Mouse (Mus musculus) fat pad, adult 2 months (tissue): ENCODE results near the gene Hoxa2.

ENCODE experiments used
- DNase-seq: peaks from one replicate; pipeline ENCODE4 v3.0.0-alpha.2; 2011; ENCODE audit warnings: low read depth, low spot score; ENCODE audit errors: extremely low read depth

Gene Hoxa2

DNA sequence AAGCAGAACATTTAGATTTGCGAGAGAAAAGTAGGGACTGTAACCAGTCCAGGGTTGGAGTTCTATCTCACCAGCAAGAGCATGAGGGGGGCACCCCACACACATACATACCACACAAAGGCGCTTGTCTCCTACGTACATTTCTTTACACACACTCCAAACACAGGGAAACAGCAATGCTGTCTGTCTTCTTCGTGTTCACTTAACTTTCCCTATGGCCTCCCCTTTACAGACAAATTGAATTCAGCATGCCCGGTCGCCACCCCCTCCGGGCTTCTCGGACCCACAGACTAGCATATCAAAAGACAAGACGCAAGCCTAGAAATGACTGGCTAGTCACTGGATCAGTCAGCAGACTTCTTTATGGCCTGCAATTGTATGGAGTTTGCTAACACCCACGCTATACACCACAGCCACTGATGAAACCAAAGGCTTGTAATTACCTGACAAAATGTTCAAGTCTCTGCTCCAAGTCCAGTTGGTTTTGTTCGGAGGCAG is 15.6 kb upstream of the Hoxa2 start:
- no peak for DNase-seq

DNA sequence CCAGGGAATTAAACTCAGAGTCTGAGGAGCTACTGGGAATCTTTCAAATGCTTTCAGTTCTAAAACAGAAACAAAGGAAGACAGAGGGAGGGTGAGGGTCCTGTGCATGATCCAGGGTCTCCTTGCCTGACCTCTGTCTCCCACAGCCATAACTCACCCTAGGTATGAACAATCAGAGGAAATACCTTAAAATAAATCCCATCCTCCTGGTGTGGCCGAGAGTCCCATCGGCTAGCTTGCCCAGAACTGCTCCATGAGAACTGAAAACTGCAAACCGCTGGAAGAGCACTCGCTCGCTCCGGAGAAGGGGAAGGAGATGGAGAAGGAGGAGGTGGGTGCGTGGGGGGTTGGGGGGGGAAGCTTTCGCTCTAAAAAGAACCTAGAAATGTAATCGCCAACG is 15.1 kb upstream of the Hoxa2 start:
- no peak for DNase-seq

DNA sequence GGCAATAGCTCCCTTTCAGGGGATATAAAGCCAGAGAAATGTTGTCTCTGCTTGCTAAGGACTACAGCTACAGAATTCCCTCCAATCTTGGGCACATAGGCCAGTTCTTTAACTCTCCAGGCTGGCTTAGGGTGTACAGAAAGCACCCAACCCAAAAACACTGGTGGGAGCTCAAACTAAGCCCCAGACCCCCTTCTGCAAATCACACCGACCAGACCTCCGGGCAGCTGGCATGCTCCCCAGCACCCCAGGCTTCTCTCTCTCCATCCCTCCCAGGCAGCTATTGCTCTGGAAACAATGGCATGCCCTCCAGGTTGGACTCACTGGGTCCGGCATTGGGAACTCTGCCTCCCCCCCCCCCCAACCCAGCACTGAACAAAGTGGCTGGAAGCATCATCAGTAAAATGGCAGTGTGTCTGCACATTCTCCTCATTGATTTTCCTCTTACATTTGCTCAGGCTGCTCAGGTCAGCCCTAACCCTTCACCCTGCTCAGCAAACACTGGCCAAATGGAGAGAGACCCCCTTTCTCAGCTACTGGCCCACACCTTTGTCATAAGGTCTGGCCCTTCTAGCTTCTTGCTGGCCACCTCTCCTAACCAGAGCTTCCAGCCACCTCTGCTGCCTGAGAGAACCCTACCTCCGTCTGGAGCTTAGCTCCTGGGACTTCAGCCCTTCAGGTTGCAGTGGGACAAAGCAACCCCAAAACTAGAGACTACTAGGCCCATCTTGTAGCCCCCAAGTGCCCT is 14.5 kb upstream of the Hoxa2 start:
- DNase-seq = no peak

DNA sequence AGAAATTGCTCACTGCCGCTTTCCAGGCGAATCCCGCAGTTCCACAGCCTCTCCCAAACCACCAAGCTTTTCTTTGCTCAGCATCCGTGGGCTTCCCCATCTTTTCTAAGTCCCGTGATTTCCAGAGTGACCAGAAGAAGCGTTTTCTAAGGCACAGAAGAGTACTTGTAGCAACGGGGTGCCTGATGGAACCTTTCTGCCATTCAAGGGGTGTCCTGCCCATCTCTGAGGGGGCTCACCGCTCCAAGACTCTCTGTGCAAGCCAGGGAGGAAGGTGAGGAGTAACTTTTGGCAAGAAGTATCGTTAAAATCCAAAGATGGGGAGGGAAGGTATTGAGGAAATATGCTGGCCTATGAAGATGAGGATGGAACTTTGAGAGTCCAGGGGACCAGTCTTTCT is 13.2 kb upstream of the Hoxa2 start:
- no peak for DNase-seq

DNA sequence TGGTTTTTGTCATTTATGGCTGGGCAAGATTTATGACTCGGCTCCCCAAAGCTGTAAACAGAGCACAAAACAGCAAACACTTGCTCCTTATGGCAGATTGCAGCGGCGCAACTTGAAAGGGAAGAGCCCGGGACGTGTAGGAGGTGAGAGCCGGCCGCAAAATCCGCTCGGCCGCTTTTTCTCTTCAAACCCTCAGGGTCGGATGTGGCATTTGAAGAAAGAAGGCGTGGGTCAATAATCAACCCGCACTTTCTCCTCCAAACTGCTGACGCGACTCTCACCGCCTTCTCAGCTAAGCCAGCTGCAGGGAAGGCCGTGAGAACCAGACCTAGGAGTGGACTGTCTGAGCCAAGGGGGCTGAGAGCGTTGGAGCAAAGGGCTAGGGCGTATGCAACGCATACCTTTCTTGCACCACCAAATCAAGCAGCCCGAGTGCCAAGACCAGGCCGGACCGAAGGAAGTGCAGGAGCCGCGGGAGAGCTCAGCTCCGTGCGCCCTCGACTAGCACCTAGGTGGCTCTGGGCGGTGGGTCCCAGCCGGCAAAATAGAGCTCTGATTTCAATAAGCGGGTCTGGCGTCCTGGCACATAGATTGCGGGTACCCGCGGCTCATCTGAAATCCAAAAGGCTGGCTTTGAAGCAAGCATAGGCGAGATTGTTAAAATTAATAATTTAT is 12.6 kb upstream of the Hoxa2 start, which contains the start of gene 5730596B20Rik:
TSS of gene 5730596B20Rik (plus strand) at position 438 of the 675 bp plus-strand sequence.
- no peak for DNase-seq

DNA sequence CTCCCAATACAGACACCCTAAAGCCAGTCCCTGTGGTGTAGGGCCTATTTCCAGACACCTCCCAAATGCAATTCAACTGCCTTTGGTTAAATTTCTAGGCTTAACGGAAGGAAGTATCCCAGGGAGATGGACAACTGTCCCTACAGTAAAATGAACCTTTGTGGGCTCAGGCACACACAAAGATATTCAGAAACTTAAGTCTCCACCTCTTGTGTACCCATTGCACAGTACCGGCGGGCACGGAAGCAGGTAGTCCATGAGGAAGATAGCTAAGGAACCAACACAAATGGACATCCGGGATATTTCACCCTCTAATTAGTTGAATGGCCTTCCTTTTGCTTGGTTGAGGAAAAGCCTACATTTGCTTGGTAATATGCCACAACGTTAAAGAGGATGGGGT is 11.8 kb upstream of the Hoxa2 start:
- no peak for DNase-seq

DNA sequence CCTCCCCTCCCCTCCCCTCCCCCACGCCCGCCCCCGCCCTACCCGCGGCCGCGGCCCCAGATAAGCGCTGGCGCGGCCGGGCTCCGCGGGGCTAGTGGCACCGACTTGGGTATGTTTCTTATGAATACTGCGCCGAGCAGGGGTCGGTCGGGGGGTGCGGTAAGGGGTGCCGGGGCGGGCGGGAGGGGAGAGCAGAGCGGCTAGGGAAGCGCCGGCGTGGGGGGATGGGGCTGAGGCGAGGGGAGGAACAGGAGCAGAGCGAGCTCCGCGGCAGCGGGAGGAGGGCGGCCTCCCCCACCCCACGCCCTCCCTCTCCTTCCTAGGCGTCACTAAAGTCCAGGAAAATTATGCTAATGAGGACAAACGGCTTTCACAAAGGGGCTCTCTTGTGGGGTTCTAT is 11.2 kb upstream of the Hoxa2 start:
- no peak for DNase-seq

DNA sequence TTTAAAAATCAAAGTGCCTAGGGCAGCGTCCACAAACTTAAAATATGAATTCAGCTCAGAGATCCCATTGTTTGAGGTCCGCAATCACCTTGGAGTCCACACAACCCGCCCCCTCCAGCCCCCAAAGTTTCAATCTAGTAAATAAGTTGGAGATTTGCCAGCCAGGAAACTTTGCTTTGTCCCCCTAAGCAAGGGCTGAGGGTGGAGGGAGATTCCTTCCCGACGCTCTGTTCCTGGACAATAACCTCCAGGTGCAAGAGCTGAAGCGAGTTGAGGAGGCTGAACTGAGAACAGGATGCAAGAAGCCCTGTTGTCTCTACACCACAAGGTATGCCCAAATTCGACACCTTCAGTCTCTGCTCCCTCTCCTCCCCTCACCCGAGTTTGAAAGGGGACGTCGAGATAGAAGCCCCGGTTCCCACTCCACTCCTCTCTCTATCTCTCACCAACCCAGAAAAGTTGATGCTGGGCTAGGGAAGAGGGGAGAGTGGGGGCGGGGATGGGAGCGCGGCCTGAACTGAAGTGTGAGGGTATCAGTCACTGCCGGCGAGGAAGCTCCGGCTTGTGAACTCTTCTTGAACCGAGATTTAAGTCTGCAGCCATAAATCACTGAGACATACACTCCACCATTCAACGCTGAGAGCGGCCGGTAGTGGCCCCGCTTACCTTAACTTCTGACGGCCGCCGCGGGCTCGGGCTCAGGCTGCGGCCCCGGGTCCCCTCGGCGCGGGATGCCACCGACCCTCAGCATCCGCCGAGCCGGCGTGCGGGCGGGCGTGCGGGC is 10.5 kb upstream of the Hoxa2 start:
- DNase-seq = no peak

DNA sequence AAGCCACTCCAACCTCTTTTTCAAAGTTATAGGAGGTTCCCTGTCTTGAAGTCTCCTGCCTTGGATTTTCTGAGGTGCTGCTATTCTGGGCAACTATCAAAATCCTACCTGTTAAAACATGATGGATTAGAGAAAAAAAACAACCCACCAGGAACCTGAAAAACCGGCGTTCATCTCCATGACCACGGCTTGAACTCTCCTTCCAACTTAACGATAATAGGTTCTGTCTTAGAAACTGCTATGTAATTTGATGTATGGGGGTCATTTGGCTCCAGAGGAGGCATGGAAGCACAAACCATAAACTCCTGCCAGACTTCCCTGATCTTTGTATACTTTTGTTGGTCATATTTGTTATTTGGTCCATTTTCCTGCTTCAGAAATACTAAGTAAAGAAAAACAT is 9.0 kb upstream of the Hoxa2 start:
- DNase-seq = no peak

DNA sequence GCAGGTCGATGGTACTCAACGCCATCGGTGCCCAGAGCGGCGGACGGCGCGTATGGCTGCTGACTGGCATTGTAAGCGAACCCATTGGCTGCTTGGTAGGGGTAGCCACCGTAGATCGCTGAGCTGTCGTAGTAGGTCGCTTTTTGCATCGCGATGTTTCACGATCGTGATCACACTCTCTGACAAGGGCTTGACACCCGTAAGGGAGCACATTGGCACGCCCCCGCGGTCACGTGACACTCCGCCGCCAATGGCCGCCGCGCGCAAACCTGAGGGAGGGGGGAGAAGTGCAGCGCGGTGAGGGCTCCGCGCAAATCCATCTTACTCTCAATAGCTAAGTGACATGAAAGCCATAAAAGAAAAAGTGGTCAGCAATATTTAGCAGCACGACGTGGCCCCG is 7.9 kb upstream of the Hoxa2 start:
- no peak for DNase-seq

DNA sequence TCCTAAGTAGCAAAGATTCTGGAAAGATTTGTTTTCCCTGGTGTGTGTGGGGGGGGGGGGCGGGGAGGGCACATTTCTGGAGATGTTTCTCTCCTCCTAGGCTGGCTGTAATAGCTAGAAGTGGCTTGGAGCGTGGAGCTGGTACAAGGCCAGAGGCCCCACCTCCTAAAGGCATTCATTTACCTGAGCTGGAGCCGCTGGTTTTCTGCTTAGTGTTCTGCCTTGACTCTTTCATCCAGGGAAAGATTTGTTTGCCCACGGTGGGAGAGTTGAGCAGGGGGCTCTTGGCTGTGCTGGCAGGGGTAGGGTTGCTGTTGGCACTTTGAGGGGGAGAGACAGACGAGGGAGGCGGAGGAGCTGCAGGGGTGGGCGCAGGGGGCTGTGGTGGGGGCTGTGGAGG is 7.3 kb upstream of the Hoxa2 start:
- no peak for DNase-seq

DNA sequence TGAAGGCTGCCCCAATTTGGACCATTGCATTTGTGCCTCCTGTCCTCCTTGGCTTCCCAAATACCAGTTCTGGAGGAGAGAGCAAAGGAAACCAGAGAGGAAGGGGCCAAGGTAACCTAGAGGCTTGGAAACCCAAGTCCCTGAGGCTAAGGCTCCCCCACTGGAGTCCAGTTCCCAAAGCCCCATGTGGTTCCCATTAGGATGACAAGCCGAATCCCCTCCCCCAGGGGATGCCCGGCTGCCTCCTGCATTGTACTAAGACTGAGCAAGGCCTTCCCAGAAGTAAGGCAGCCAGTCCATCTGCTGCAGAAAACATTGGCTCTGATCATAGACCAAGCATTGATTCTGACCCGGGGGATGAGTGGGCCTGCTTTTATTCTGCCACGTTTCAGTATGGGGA is 6.7 kb upstream of the Hoxa2 start:
- DNase-seq = no peak

DNA sequence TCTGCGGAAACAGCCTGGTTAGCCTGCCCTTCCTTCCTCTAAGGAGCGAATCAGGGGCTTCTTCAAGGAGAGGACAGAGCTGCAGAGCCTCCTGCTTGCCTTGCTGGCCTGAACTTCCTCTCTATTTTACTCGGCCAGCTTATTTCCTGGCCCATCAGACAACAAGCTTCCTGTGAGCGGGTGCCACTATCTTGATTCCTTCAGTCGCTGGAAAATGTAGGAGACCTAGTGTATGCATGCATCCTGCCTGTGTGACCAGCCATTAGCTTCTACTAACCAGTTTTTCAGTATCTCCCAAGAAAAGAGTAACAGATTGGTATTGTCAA is 6.2 kb upstream of the Hoxa2 start:
- DNase-seq = no peak

DNA sequence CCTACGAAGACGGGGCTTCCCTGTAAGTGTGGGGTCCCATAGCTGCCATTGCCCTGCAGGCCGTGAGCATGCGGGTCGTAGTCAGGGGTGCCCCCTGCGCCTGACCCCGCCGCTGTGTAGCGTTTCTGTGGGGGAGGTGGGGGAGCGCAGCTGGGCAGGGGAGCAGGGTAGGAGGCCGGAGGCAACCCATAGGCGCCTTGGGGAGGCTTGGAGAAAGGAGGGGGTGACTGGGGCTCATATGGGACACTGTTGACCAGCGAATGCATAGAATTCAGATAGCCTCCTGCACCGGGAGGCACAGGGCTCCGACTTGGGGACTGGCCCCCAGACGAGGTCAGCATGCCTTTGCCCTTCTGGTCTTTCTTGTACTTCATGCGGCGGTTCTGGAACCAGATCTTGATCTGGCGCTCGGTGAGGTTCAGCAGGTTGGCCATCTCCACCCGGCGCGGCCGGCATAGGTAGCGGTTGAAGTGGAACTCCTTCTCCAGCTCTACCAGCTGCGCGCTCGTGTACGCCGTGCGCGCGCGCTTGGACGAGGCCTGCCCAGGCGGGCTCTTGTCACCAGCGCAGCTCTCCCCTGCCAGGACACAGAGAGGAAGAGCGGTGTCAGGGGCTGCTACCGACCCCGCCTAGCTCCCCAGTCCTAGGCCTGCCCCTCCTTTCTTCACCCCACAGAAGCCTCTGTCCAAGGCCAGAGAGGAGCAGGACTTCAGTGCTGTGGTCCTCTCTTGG is 5.7 kb upstream of the Hoxa2 start:
- no peak for DNase-seq

DNA sequence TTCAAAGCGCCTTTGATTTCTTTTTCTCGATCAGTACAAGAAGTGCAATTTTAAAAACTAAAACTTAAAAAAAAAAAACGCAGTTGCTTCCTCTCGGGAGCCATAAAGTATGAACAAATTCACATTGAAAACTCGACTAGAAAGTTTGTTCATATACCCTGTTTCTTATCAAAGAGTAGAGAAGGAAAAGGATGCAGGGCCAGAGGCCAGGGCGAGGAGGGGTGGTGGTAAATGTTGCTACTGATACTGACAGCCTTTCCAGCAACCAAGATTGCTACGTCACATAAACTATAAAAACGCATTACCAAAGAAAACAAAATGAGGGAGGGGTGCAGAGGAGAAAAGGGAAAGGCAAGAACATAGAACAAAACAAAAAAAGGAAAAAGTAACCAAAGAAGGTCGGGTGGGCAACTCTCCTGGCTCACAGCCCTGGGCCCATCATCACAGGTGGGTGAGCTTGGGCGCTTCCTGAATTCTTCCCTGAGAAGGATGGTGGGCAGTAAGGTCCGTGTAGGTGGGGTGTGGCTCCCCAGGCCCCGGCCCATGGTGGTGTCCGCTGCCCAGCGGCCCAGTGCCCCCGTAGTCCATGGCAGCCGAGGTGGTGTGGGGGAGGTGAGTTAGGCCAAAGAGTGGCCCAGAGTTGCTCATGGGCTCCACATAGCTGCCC is 5.0 kb upstream of the Hoxa2 start:
- DNase-seq = no peak

DNA sequence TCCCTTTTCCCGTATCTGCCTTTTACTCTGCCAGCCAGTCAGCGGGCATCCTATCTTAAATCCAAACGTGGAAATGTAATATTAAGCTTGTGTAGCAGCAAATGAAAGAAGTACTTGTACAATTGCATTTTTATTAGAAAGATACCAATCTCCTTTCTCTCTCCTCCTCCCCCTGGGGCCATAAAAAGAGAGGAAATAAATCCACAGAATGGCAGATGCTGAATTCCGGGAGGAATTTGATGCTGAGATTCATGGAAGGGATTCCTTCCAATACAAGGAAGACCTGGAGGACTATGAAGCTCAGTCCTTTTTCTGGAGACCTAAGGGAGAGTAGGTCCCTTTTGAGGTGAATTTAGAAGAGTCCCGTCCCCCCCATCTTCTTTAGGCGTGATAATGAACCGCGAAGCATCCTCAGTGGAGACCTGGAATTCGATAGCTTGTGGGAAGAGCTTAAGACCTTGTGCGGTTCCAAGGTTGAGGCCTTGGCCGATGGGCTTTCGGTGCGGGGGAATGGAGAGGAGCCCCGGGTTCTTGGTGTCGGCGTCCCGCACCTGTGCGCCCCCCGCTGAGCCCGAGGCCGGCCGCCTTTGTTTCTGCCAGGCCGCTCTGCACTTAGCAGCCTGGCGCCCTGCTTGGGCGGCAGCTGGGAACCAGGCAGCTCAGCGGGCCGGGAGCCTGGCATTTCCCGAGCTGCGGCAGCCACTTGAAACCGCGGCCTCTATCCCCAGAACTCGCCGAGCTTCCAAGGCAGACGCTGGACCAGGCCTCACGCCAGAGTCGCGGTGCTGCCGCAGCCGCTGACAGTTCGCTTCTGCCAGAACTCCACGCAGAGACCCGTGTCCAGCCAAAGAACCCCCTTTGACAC is 3.8 kb upstream of the Hoxa2 start:
- DNase-seq = no peak

DNA sequence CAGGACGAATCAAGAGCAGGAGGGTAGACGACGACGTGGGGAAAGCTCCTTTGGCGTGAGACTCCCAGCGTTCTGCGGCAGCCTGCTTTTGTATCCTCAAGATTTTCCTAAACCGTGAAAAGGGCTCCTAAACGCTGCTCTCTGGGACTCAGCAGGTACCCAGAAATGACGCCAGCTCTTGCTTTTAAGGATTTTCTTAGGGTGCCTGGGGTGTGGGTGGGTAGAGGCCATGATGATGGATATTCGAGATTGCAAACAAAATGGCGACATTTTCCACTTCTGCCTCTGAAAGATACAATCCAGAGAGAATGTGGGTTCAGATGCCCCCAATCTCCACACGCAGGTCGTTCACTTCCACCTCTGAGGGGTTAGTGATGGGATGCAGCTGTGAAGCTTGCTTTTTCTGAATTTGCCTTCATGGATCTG is 3.1 kb upstream of the Hoxa2 start:
- no peak for DNase-seq

DNA sequence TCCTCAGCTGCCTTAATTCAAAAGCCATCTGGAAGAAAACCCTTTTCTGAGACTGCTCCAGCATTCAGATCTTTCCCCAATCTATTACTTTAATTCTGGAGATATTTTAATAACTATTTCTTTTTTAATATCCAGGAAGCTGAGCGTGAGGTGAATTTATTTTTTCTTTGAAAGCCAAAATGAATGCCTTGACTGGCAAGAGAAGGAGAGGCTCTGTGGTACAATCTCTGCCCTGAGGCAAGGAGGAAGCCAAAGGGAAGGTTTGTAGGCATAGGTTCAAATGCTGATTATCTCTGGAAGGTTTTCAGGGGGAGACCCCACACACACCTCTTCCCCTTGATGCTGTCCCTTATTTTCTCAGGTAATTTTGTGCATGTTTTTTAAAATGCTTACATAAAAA is 2.5 kb upstream of the Hoxa2 start:
- DNase-seq = no peak

DNA sequence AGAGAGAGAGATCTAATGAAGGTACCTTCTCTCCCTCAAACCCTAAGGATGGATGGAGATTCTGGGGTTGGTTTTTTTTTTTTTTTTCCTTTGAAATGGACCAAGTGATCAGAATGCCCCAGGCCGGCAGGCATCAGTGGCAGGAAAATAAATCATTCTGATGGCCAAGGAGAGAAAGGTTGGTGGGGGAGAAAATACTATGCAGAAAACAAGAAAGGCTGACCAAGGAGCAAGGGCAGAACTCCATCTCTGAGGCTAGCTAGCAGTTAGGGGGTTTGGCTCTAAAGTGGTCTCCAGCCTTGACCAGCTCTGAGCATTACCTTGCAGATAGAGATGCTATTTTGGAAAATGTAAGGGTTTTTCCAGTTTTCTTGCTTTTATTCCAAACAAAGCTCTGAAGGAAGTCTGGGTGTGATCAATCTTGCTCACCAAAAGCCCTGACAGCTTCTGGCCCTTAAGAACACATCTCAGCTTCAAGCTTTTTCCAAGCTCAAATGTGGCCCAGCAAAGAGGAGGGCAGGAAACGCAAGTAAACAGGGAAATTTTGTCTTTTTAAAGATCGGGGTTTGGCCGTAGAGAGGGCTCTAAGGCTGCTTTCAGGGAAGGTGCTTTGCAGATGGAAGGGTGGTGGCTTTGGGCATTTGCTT is 1.9 kb upstream of the Hoxa2 start:
- DNase-seq = no peak
